Mouse (Mus musculus) ovary, adult 18-20 months (tissue): Measurements from ENCODE around the gene Mast1.
A peak's percentile ranks its signal among the peaks of the same experiment; 100 is the strongest.
"Not testable (repeated sequence)": the region's sequence is repeated elsewhere in the genome, so short reads cannot be mapped to it uniquely, and the experiment has no call there.

Experiments
- DNase-seq: peaks from one replicate; pipeline ENCODE4 v3.0.0; 2022; ENCODE audit warnings: low spot score, mixed read lengths

The Mast1 gene

GRCm38 (mm10) chr8:84909162-84909767 is 27.9 kb downstream of the Mast1 start:
- DNase-seq: no peak

GRCm38 (mm10) chr8:84908421-84909161 is 28.6 kb downstream of the Mast1 start, which contains the start of gene Dnase2a:
Dnase2a (plus strand) TSS chr8:84908560.
- peak; percentile 95 for DNase-seq

- not testable (repeated sequence) for DNase-seq
Measured at GRCm38 (mm10) chr8:84907979-84908378, 29.2 kb downstream of the Mast1 start.

- DNase-seq: no peak
Measured at GRCm38 (mm10) chr8:84907493-84907892, 29.7 kb downstream of the Mast1 start.

GRCm38 (mm10) chr8:84907037-84907436 is 30.1 kb downstream of the Mast1 start:
- no peak for DNase-seq

GRCm38 (mm10) chr8:84904351-84904750 is 32.8 kb downstream of the Mast1 start:
- no peak for DNase-seq

- peak; percentile 85 for DNase-seq
Measured at GRCm38 (mm10) chr8:84902920-84903661, 34.1 kb downstream of the Mast1 start.

GRCm38 (mm10) chr8:84902367-84902919 is 34.7 kb downstream of the Mast1 start:
- no peak for DNase-seq

- no peak for DNase-seq
Measured at GRCm38 (mm10) chr8:84901752-84902151, 35.4 kb downstream of the Mast1 start, which contains the start of gene Klf1. Klf1 (plus strand) TSS chr8:84901928.

GRCm38 (mm10) chr8:84901071-84901470 is 36.1 kb downstream of the Mast1 start:
- no peak for DNase-seq

GRCm38 (mm10) chr8:84895963-84896362 is 41.2 kb downstream of the Mast1 start:
- DNase-seq: no peak

GRCm38 (mm10) chr8:84893709-84894134 is 43.4 kb downstream of the Mast1 start, which contains the start of gene Gcdh:
Gcdh (minus strand) TSS chr8:84893921.
- peak; percentile 93 for DNase-seq

- no peak for DNase-seq
Measured at GRCm38 (mm10) chr8:84892993-84893708, 44.0 kb downstream of the Mast1 start.

- DNase-seq: no peak
Measured at GRCm38 (mm10) chr8:84889141-84889540, 48.0 kb downstream of the Mast1 start.

GRCm38 (mm10) chr8:84888280-84888679 is 48.9 kb downstream of the Mast1 start:
- no peak for DNase-seq

- DNase-seq: no peak
Measured at GRCm38 (mm10) chr8:84884728-84885127, 52.4 kb downstream of the Mast1 start.

- DNase-seq: no peak
Measured at GRCm38 (mm10) chr8:84878915-84879314, 58.2 kb downstream of the Mast1 start.

- no peak for DNase-seq
Measured at GRCm38 (mm10) chr8:84877297-84878035, 59.7 kb downstream of the Mast1 start.

- no peak for DNase-seq
Measured at GRCm38 (mm10) chr8:84874339-84874738, 62.8 kb downstream of the Mast1 start.

- DNase-seq: no peak
Measured at GRCm38 (mm10) chr8:84873016-84873415, 64.1 kb downstream of the Mast1 start.
